Mouse (Mus musculus) embryonic facial prominence, embryonic 11.5 days (tissue): ENCODE results near the gene Grik5. TPM values are rescaled to one million over a fixed set of nuclear protein-coding genes. Genes with fewer than 3 reads are reported as not detected.
A peak's percentile ranks its signal among the peaks of the same experiment; 100 is the strongest.

Experiments used
- ATAC-seq: fragments of 200-750 bp; cut with Nextera tagmentation; replicated peaks from 2 replicates; pipeline ENCODE4 v1.8.0; 2017; ENCODE audit warnings: low read depth; ENCODE audit not compliant: insufficient number of reproducible peaks, low FRiP score, low TSS enrichment
- DNase-seq: peaks from one replicate; pipeline ENCODE4 v3.0.0-alpha.2; 2015; ENCODE audit warnings: low spot score
- H3K27ac ChIP-seq: fragments of 300-500 bp; sonication (generic); replicated peaks from 2 replicates; pipeline ENCODE4 v1.5.1; 2014; ENCODE audit warnings: mild to moderate bottlenecking, low read depth, low read length, control low read depth
- H3K27me3 ChIP-seq: fragments of 300-500 bp; sonication (generic); 2 replicates; pipeline ENCODE4 v1.6.1; 2014; ENCODE audit warnings: mild to moderate bottlenecking, low read length, moderate library complexity, mixed read lengths; ENCODE audit not compliant: control insufficient read depth, insufficient read depth
- H3K36me3 ChIP-seq: fragments of 300-500 bp; sonication (generic); replicated peaks from 2 replicates; pipeline ENCODE4 v1.6.1; 2014; ENCODE audit warnings: low read depth, mild to moderate bottlenecking, low read length, moderate library complexity, mixed read lengths; ENCODE audit not compliant: control insufficient read depth, insufficient read depth
- H3K4me1 ChIP-seq: fragments of 300-500 bp; sonication (generic); 2 replicates; pipeline ENCODE4 v1.6.1; 2014; ENCODE audit warnings: low read length, mixed read lengths; ENCODE audit not compliant: control insufficient read depth, insufficient read depth
- H3K4me2 ChIP-seq: fragments of 300-500 bp; sonication (generic); 2 replicates; pipeline ENCODE4 v1.6.1; 2014; ENCODE audit warnings: low read depth, mild to moderate bottlenecking, control low read depth, low read length, moderate library complexity
- H3K4me3 ChIP-seq: fragments of 300-500 bp; sonication (generic); 2 replicates; pipeline ENCODE4 v1.5.1; 2014; ENCODE audit warnings: low read depth, low read length, control low read depth
- H3K9ac ChIP-seq: fragments of 300-500 bp; sonication (generic); replicated peaks from 2 replicates; pipeline ENCODE4 v1.6.1; 2014; ENCODE audit warnings: mild to moderate bottlenecking, control low read depth, low read length
- H3K9me3 ChIP-seq: fragments of 300-500 bp; sonication (generic); replicated peaks from 2 replicates; pipeline ENCODE4 v1.6.1; 2016; ENCODE audit warnings: mild to moderate bottlenecking, low read length, inconsistent platforms, mixed read lengths; ENCODE audit not compliant: control insufficient read depth
- WGBS: fragments of 180-500 bp; shearing (Covaris S2); extraction: QIAGEN DNeasy Blood & Tissue Kit; methylation state at CpG from one replicate; pipeline ENCODE4 v1.1.7; 2014; 5-methylcytosine and 5-hydroxymethylcytosine counted together
- polyA plus RNA-seq: library from polyadenylated mRNA; unstranded; fragments of >200 nt; fragmentation: Nextera tagmentation; extraction: Ambion mirVana; gene quantifications from 2 replicates; pipeline ENCODE4 v1.2.1, GENCODE M21; 2014

The Grik5 gene
- polyA plus RNA-seq, 1 experiment from 2014 or later = 5.7 TPM

DNA sequence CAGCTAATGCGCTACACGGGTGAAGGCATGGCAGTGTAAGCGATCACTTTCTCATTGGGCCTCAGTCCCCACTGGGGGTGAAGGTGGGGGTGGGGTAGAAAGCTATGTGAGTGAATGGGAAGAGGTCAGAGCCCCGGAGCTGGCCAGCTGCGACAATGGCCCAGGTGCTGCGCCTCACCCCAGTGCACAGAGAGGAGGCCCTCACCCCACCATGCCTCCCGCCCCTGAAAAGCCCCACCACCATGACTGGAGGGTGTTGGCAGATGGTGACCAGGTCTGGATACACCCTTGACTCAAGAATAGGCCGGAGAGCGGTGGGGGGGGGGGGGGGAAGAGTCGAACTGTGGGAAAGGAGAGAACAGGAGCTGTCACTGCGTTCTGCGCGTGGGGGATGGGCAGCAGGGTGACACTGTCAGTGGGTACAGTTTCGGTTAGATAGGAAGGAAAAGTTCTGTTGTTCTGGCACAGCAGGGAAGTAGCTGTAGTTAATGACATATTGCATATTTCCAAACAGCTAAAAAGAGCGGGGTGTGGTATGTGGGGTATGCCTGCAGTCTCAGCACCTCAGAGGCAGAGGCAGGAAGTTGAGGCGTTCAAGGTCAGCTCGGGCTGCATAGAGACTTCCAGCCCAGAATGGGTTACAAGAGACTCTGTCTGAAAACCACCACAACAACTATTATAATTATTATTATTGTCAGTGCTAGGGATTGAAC lies 34.8 kb upstream of the Grik5 start:
- WGBS = 50% methylated on average over 16 of the region's 17 CpGs
- no peak overlapping the region for H3K9ac ChIP-seq
- DNase-seq (no peak), ATAC-seq (no peak)
- no peak overlapping the region for H3K27ac ChIP-seq
- no peaks in the 10 kb centered on the region for H3K9me3 ChIP-seq
- no peaks in the 10 kb centered on the region for H3K4me1 ChIP-seq
- no peak overlapping the region for H3K4me3 ChIP-seq
- no peak overlapping the region for H3K4me2 ChIP-seq
- H3K36me3 ChIP-seq = no peaks in the 10 kb centered on the region
- H3K27me3 ChIP-seq = no peaks in the 10 kb centered on the region

DNA sequence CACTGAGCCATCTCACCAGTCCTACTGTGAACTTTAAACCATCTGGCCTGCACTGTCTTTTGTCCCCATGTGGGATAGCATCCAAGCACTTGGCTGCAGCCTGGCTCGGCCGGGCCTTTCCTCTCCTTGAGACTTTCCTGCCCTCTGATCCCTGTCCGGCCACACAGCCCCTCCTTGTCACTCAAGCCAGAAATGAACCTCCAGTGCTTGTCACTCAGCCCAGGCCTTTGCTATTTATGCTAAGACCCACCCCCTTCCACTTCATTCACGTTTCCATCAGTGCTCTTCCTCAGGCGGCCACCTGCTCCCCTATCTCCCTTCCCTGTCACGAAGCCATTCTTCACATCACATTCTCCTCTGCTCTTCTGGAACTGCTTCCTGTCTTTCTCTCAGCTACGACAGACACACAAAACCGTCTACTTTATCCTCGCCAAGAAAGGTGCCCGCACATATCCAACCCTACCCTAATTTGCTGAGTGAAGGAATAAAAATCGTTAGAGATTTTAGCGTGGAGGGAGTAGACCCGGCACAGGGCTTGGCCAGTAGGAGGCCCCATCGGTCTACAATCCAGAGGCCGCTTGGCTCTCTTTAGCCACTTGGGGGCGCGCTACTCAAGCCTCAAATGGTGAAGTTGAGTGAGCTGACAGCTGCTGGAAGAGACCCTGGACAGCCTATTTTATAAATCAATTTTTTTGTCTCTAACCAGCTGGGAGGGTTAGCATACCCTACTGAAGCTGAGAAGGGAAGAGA lies 33.4 kb upstream of the Grik5 start:
- no peak for ATAC-seq
- no peak overlapping the region for H3K27ac ChIP-seq
- no peak overlapping the region for H3K4me2 ChIP-seq

DNA sequence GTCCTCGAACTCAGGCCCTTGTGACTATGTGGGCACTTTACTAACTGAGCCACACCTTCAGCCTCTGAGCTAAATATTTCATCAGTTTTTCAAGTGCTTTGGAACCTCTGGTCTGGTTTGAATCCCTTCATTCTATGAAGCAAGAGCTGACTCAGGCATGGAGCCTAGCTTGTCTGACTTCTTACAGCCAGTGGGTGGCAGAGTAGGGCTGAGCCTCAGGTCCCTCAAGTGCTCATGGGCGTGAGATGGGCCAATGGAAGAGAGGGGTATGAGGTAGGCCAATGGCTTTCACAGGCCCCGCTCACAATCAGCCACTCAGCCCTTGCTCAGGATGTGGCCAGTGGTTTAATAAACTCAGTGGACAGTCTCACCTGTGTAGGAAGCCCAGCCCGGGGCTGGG lies 27.4 kb upstream of the Grik5 start:
- Histone ChIP-seq H3K27me3 (no peaks in the 10 kb centered on the region), H3K27ac (no peak overlapping the region), H3K36me3 (no peaks in the 10 kb centered on the region), H3K9me3 (no peaks in the 10 kb centered on the region), H3K9ac (no peak overlapping the region), H3K4me1 (no peaks in the 10 kb centered on the region), H3K4me3 (no peak overlapping the region), H3K4me2 (no peak overlapping the region)
- ATAC-seq (no peak), DNase-seq (no peak)
- WGBS = 43% methylated on average over 4 of the region's 4 CpGs

More for the DNA sequence above, 33.4 kb upstream of the Grik5 start:
- Histone ChIP-seq H3K9me3 (no peaks in the 10 kb centered on the region), H3K4me3 (no peak overlapping the region), H3K4me1 (no peaks in the 10 kb centered on the region), H3K27me3 (no peaks in the 10 kb centered on the region), H3K36me3 (no peaks in the 10 kb centered on the region), H3K9ac (no peak overlapping the region)
- DNase-seq = peak; percentile 87
- WGBS = 22% methylated on average over 17 of the region's 17 CpGs

DNA sequence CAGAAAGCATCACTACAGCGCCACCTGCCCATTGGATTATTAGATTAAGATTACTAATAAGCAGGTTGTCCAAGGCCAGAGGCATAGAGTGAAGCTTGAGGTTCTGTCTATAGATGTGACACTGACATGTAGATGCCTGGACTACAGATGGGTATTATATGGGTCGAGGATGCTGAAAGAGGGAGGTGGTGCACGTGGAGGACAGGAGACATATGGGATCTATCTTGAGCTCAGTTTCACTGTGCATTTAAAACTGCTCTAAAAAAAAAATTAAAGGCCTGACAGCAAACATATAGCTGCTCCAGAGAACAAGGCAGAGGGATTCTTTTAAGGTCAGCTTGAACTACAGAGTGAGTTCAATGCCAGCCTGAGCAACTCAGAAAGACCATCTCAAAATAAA lies 26.0 kb upstream of the Grik5 start:
- no peak for DNase-seq
- Histone ChIP-seq H3K4me2 (no peak overlapping the region), H3K27me3 (no peaks in the 10 kb centered on the region), H3K9me3 (no peaks in the 10 kb centered on the region), H3K9ac (no peak overlapping the region), H3K36me3 (no peaks in the 10 kb centered on the region), H3K4me3 (no peak overlapping the region), H3K27ac (no peak overlapping the region), H3K4me1 (no peaks in the 10 kb centered on the region)
- 70% methylated on average over 3 of the region's 3 CpGs for WGBS
- ATAC-seq = no peak

DNA sequence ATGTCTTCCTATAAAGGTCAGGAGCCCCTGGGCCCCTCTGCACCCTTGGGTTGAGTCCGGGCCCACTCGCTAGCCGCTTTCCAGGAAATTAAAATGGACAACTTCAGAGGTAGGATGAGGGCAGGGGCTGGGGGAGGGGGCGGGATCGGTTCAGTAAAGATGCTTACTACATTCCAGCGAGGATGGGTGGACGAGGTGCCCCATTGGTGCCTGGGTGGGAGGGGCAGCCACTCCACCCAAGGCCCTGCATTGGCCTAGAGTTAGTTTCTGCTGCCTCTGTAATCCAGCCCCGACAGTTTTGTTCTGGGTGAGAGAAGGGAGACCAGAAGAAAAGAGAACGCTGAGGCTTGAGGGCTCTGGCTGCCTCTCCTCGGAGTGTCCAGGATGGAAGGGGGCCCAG lies 17.7 kb upstream of the Grik5 start:
- Histone ChIP-seq H3K4me3 (no peak overlapping the region), H3K27ac (no peak overlapping the region)

DNA sequence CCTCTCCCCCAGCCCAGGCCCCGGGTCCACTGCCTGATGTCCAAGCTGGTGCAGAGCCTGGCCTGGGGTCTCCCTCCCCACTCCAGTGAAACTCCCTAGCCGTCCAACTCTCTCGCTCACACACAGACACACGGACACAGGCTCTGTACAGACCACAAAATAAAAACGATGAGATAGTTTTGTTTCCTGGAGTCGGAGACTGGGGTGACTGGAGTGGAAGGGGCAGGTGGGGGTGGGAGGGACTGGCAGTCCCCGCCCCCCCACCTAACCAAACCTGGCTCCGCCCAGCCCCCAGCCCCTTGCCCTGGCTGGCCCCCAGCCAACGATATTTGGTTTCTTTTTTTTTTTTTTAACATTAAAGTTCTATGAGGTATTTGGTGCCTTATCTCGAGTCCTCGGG lies 16.8 kb upstream of the Grik5 start:
- 22% methylated on average over 11 of the region's 11 CpGs for WGBS
- Histone ChIP-seq H3K4me1 (peaks cover 2% of the 10 kb centered on the region; the same call in 1 of the 2 replicates), H3K9me3 (no peaks in the 10 kb centered on the region), H3K36me3 (peaks cover 1% of the 10 kb centered on the region), H3K27ac (no peak overlapping the region), H3K9ac (no peak overlapping the region; the same call in 1 of the 2 replicates), H3K4me3 (no peak overlapping the region), H3K4me2 (no peak overlapping the region), H3K27me3 (no peaks in the 10 kb centered on the region)
- DNase-seq (peak; percentile 14), ATAC-seq (0 out of 2 replicates have a peak, but pooled peaks have one; percentile 29)

More for the DNA sequence above, 17.7 kb upstream of the Grik5 start:
- peaks cover 2% of the 10 kb centered on the region; the same call in 1 of the 2 replicates for H3K4me1 ChIP-seq
- ATAC-seq (no peak), DNase-seq (peak; percentile 34)
- no peaks in the 10 kb centered on the region for H3K36me3 ChIP-seq
- no peaks in the 10 kb centered on the region for H3K9me3 ChIP-seq
- 15% methylated on average over 10 of the region's 10 CpGs for WGBS
- H3K9ac ChIP-seq = no peak overlapping the region
- no peaks in the 10 kb centered on the region for H3K27me3 ChIP-seq
- H3K4me2 ChIP-seq = no peak overlapping the region

DNA sequence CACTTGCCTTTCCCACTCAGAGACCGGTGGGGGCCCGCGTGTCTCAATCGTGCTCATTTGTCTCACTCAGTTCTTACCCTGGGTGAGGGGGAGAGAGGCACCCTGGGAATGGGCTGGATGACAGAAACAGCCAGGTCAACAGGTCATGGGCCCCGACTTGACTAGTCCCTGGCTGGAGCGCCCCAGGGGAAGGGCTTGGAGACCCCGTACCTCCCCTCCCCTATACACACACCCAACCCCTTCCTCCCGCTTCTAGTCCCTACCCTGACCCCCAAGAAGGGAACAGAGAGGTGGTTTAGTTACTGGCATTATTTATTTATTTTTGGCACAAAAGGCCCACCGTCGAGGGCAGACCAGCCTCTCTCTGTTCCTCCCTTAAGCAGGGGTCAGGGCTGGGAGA lies 16.4 kb upstream of the Grik5 start:
- no peak overlapping the region for H3K4me2 ChIP-seq
- DNase-seq (peak; percentile 40), ATAC-seq (peak; percentile 14; the same call in 1 of the 2 replicates)
- H3K9ac ChIP-seq = no peak overlapping the region; the same call in 1 of the 2 replicates
- H3K27ac ChIP-seq = no peak overlapping the region
- H3K4me3 ChIP-seq = no peak overlapping the region
- 5% methylated on average over 10 of the region's 10 CpGs for WGBS
- H3K27me3 ChIP-seq = no peaks in the 10 kb centered on the region
- H3K4me1 ChIP-seq = peaks cover 2% of the 10 kb centered on the region; the same call in 1 of the 2 replicates
- peaks cover 2% of the 10 kb centered on the region for H3K36me3 ChIP-seq
- no peaks in the 10 kb centered on the region for H3K9me3 ChIP-seq

DNA sequence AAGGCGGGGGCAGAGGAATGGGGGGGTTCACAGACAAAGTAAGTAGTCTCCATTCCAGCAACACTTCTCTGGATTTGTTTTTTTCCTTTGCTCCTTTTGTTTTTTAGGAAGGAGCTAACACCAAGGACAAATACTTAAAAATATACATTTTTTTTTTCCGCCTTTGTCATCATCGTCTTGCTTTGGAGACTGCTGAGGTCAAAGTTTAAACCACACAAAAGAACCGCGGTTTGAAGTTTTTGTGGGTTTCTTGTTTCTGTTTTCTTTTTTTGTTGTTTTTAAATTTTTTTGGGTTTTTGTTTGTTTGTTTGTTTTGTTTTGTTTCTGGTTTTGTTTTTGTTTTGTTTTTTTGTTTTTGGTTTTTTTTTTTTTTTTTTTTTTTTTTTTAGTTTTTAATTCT lies 15.8 kb upstream of the Grik5 start:
- Histone ChIP-seq H3K4me2 (no peak overlapping the region), H3K9ac (no peak overlapping the region), H3K27ac (no peak overlapping the region), H3K4me3 (no peak overlapping the region), H3K9me3 (no peaks in the 10 kb centered on the region), H3K27me3 (no peaks in the 10 kb centered on the region), H3K4me1 (peaks cover 2% of the 10 kb centered on the region; the same call in 1 of the 2 replicates), H3K36me3 (peaks cover 7% of the 10 kb centered on the region)
- 50% methylated on average over 5 of the region's 5 CpGs for WGBS
- ATAC-seq = no peak
- DNase-seq = no peak
